Mouse (Mus musculus) cerebral cortex, adult 2 months (tissue): ENCODE results near the gene Hoxa13.

Source experiments
- WGBS: fragments of 180-500 bp; shearing (Covaris S2); methylation state at CpG from one replicate; pipeline ENCODE4 v1.1.7; 2018; 5-methylcytosine and 5-hydroxymethylcytosine counted together

The Hoxa13 gene

GRCm38 (mm10) chr6:52211170-52211935 lies 49.3 kb downstream of the Hoxa13 start:
- WGBS, result 2% methylated on average over 37 of the region's 37 CpGs

GRCm38 (mm10) chr6:52209685-52210046 lies 51.0 kb downstream of the Hoxa13 start:
- WGBS, result 12% methylated on average over 12 of the region's 12 CpGs

GRCm38 (mm10) chr6:52208868-52209684 lies 51.6 kb downstream of the Hoxa13 start:
- WGBS, result 8% methylated on average over 18 of the region's 18 CpGs

GRCm38 (mm10) chr6:52208072-52208867 lies 52.4 kb downstream of the Hoxa13 start, which contains the start of gene Hoxa6:
Gene Hoxa6, minus strand, starts transcription at chr6:52208722.
- 3% methylated on average over 47 of the region's 47 CpGs for WGBS
